Mouse (Mus musculus) heart, postnatal 14 days (tissue): Measurements from ENCODE around the gene Plcxd2. TPM values are rescaled to one million over a fixed set of nuclear protein-coding genes. Genes with fewer than 3 reads are reported as not detected.

Experiments
- DNase-seq, 2 experiments: peaks; one replicate each; pipeline ENCODE4 v3.0.0; 2021 to 2022
- intact Hi-C: fragments of 180-260 bp; cut with DNase I; formaldehyde crosslinking; loops from one replicate; pipeline ENCODE4 v1.15.1; 2025
- total RNA-seq, 2 experiments: library from RNA; stranded (reverse); gene quantifications; 2 replicates each; pipeline ENCODE4 v1.2.3; 2021

The Plcxd2 gene
- total RNA-seq, 2 experiments from 2014 or later = 0.12 to 0.34 TPM

- no peak for DNase-seq
- intact Hi-C loops = loop anchor here (10.0 kb wide), 1 partner anchor 97 kb away; no protein-coding TSS in a partner anchor
These were observed 11.8 kb downstream of the Plcxd2 start for GRCm38 (mm10) chr16:45998231-45998630.

- intact Hi-C loops = loop anchor here (10.0 kb wide), 1 partner anchor 104 kb away; no protein-coding TSS in a partner anchor
These were observed 18.9 kb downstream of the Plcxd2 start for GRCm38 (mm10) chr16:45990901-45991676.

GRCm38 (mm10) chr16:45986236-45986635, 23.8 kb downstream of the Plcxd2 start:
- intact Hi-C loops = no loop called here
- DNase-seq = no peak

More at GRCm38 (mm10) chr16:45990901-45991676, 18.9 kb downstream of the Plcxd2 start:
- no peak for DNase-seq

- intact Hi-C loops = no loop called here
- peak in 1 of 2 experiments; percentile 15 for DNase-seq
These were observed 25.1 kb downstream of the Plcxd2 start for GRCm38 (mm10) chr16:45984610-45985606.

- intact Hi-C loops = no loop called here
These were observed 33.8 kb downstream of the Plcxd2 start for GRCm38 (mm10) chr16:45976251-45976650.

GRCm38 (mm10) chr16:45973959-45974686, 35.9 kb downstream of the Plcxd2 start:
- intact Hi-C loops = loop anchor here (1.0 kb wide), 1 partner anchor 47 kb away; no protein-coding TSS in a partner anchor
- no peak for DNase-seq

More at GRCm38 (mm10) chr16:45976251-45976650, 33.8 kb downstream of the Plcxd2 start:
- DNase-seq = no peak

- intact Hi-C loops = no loop called here
- DNase-seq = no peak
These were observed 39.8 kb downstream of the Plcxd2 start for GRCm38 (mm10) chr16:45970187-45970586.

- DNase-seq = no peak
- intact Hi-C loops = loop anchor here (5.0 kb wide), 1 partner anchor 46 kb away; no protein-coding TSS in a partner anchor
These were observed 41.3 kb downstream of the Plcxd2 start for GRCm38 (mm10) chr16:45968716-45969115.

GRCm38 (mm10) chr16:45967471-45967870, 42.5 kb downstream of the Plcxd2 start:
- intact Hi-C loops = loop anchor here (1.0 to 5.0 kb wide), 4 partner anchors 45 to 283 kb away; no protein-coding TSS in a partner anchor
- peak; percentile 81 to 84 for DNase-seq

GRCm38 (mm10) chr16:45966604-45967003, 43.4 kb downstream of the Plcxd2 start:
- intact Hi-C loops = loop anchor here (1.0 to 5.0 kb wide), 4 partner anchors 44 to 282 kb away; no protein-coding TSS in a partner anchor
- no peak for DNase-seq

- DNase-seq = no peak
- intact Hi-C loops = loop anchor here (5.0 kb wide), 1 partner anchor 42 kb away; no protein-coding TSS in a partner anchor
These were observed 45.2 kb downstream of the Plcxd2 start for GRCm38 (mm10) chr16:45964777-45965176.

- DNase-seq = no peak
- intact Hi-C loops = no loop called here
These were observed 46.2 kb downstream of the Plcxd2 start for GRCm38 (mm10) chr16:45963837-45964236.

- DNase-seq = no peak
- intact Hi-C loops = no loop called here
These were observed 46.9 kb downstream of the Plcxd2 start for GRCm38 (mm10) chr16:45963088-45963487.

- intact Hi-C loops = no loop called here
- no peak for DNase-seq
These were observed 49.0 kb downstream of the Plcxd2 start for GRCm38 (mm10) chr16:45960978-45961377.

- DNase-seq = no peak
- intact Hi-C loops = no loop called here
These were observed 53.5 kb downstream of the Plcxd2 start for GRCm38 (mm10) chr16:45956390-45956950.

GRCm38 (mm10) chr16:45953394-45953793, 56.6 kb downstream of the Plcxd2 start, which contains the start of gene Phldb2:
Gene Phldb2 (minus strand): TSS chr16:45953598.
- intact Hi-C loops = no loop called here
- DNase-seq = no peak

GRCm38 (mm10) chr16:45952501-45952900, 57.5 kb downstream of the Plcxd2 start:
- DNase-seq = no peak

GRCm38 (mm10) chr16:45952035-45952434, 58.0 kb downstream of the Plcxd2 start:
- DNase-seq = no peak
- intact Hi-C loops = no loop called here

More at GRCm38 (mm10) chr16:45952501-45952900, 57.5 kb downstream of the Plcxd2 start:
- intact Hi-C loops = no loop called here

GRCm38 (mm10) chr16:45946335-45946734, 63.7 kb downstream of the Plcxd2 start:
- intact Hi-C loops = no loop called here
- DNase-seq = no peak
